Mouse (Mus musculus) midbrain, embryonic 11.5 days (tissue): Measurements from ENCODE around the gene Snrpf. TPM values are rescaled to one million over a fixed set of nuclear protein-coding genes. Genes with fewer than 3 reads are reported as not detected.

Experiments
- ATAC-seq: fragments of 200-750 bp; cut with Nextera tagmentation; 2 replicates; pipeline ENCODE4 v1.8.0; 2017; ENCODE audit warnings: moderate TSS enrichment, moderate library complexity; ENCODE audit not compliant: low FRiP score
- DNase-seq: peaks from one replicate; pipeline ENCODE4 v3.0.0; 2015; ENCODE audit warnings: low spot score; ENCODE audit errors: missing footprints
- H3K27ac ChIP-seq: fragments of 300-500 bp; sonication (generic); 2 replicates; pipeline ENCODE4 v1.5.1; 2014; ENCODE audit warnings: low read depth, low read length
- H3K27me3 ChIP-seq: fragments of 300-500 bp; sonication (generic); 2 replicates; pipeline ENCODE4 v1.6.1; 2014; ENCODE audit warnings: mild to moderate bottlenecking, low read length, moderate library complexity, mixed read lengths; ENCODE audit not compliant: control insufficient read depth, insufficient read depth
- H3K36me3 ChIP-seq: fragments of 300-500 bp; sonication (generic); 2 replicates; pipeline ENCODE4 v1.6.1; 2014; ENCODE audit warnings: mild to moderate bottlenecking, low read length, moderate library complexity, mixed read lengths; ENCODE audit not compliant: control insufficient read depth, insufficient read depth
- H3K4me1 ChIP-seq: fragments of 300-500 bp; sonication (generic); 2 replicates; pipeline ENCODE4 v1.6.1; 2014; ENCODE audit warnings: low read length; ENCODE audit not compliant: control insufficient read depth, insufficient read depth
- H3K4me2 ChIP-seq: fragments of 300-500 bp; sonication (generic); 2 replicates; pipeline ENCODE4 v1.6.1; 2014; ENCODE audit warnings: mild to moderate bottlenecking, moderate library complexity
- H3K4me3 ChIP-seq: fragments of 300-500 bp; sonication (generic); 2 replicates; pipeline ENCODE4 v1.5.1; 2014; ENCODE audit warnings: low read depth, low read length
- H3K9ac ChIP-seq: fragments of 300-500 bp; sonication (generic); 2 replicates; pipeline ENCODE4 v1.6.1; 2014; ENCODE audit warnings: low read length
- H3K9me3 ChIP-seq: fragments of 300-500 bp; sonication (generic); 2 replicates; pipeline ENCODE4 v1.6.1; 2016; ENCODE audit warnings: low read length; ENCODE audit not compliant: control insufficient read depth
- WGBS: fragments of 180-500 bp; shearing (Covaris S2); extraction: QIAGEN DNeasy Blood & Tissue Kit; methylation state at CpG from one replicate; pipeline ENCODE4 v1.1.7; 2014; 5-methylcytosine and 5-hydroxymethylcytosine counted together
- polyA plus RNA-seq: library from polyadenylated mRNA; unstranded; fragments of >200 nt; fragmentation: Nextera tagmentation; extraction: Ambion mirVana; gene quantifications from 2 replicates; pipeline ENCODE4 v1.2.1, GENCODE M21; 2014

Snrpf gene
- polyA plus RNA-seq, 1 experiment from 2014 or later: 150 TPM

- Histone ChIP-seq H3K9ac (no peak overlapping the region), H3K4me3 (no peak overlapping the region), H3K27ac (no peak overlapping the region), H3K36me3 (no peaks in the 10 kb centered on the region), H3K9me3 (no peaks in the 10 kb centered on the region), H3K4me1 (peaks cover 4% of the 10 kb centered on the region; the same call in 1 of the 2 replicates), H3K4me2 (no peak overlapping the region), H3K27me3 (no peaks in the 10 kb centered on the region; the same call in 1 of the 2 replicates)
- WGBS: 53% methylated on average over 6 of the region's 6 CpGs
- ATAC-seq (no peak), DNase-seq (no peak)
These were observed 46.3 kb downstream of the Snrpf start for GRCm38 (mm10) chr10:93543176-93543575.

GRCm38 (mm10) chr10:93542356-93542755 lies 47.1 kb downstream of the Snrpf start:
- H3K9me3 ChIP-seq: no peaks in the 10 kb centered on the region
- no peaks in the 10 kb centered on the region; the same call in 1 of the 2 replicates for H3K27me3 ChIP-seq
- H3K27ac ChIP-seq: no peak overlapping the region
- H3K4me2 ChIP-seq: no peak overlapping the region
- no peak overlapping the region for H3K9ac ChIP-seq
- no peaks in the 10 kb centered on the region for H3K36me3 ChIP-seq
- 24% methylated on average over 4 of the region's 4 CpGs for WGBS
- H3K4me1 ChIP-seq: peaks cover 4% of the 10 kb centered on the region; the same call in 1 of the 2 replicates
- ATAC-seq (no peak), DNase-seq (no peak)
- H3K4me3 ChIP-seq: no peak overlapping the region

- Histone ChIP-seq H3K27ac (no peak overlapping the region), H3K4me2 (no peak overlapping the region), H3K36me3 (no peaks in the 10 kb centered on the region), H3K27me3 (no peaks in the 10 kb centered on the region; the same call in 1 of the 2 replicates), H3K9me3 (no peaks in the 10 kb centered on the region), H3K9ac (no peak overlapping the region), H3K4me3 (no peak overlapping the region), H3K4me1 (peaks cover 4% of the 10 kb centered on the region; the same call in 1 of the 2 replicates)
- no peak for DNase-seq
- 92% methylated on average over 1 of the region's 1 CpGs for WGBS
- ATAC-seq: no peak
These were observed 47.9 kb downstream of the Snrpf start for GRCm38 (mm10) chr10:93541585-93541984.

- no peaks in the 10 kb centered on the region for H3K9me3 ChIP-seq
- peaks cover 4% of the 10 kb centered on the region; the same call in 1 of the 2 replicates for H3K4me1 ChIP-seq
- ATAC-seq (peak; percentile 43; the same call in 1 of the 2 replicates), DNase-seq (no peak)
- H3K36me3 ChIP-seq: no peaks in the 10 kb centered on the region
- peak within 1 kb of the TSS; percentile 31 for H3K4me3 ChIP-seq
- no peaks in the 10 kb centered on the region; the same call in 1 of the 2 replicates for H3K27me3 ChIP-seq
- 75% methylated on average over 17 of the region's 17 CpGs for WGBS
- H3K9ac ChIP-seq: peak within 1 kb of the TSS; percentile 54
- H3K4me2 ChIP-seq: peak within 1 kb of the TSS; percentile 59
- no peak within 1 kb of the TSS for H3K27ac ChIP-seq
These were observed 48.9 kb downstream of the Snrpf start, which contains the start of gene Ccdc38 for GRCm38 (mm10) chr10:93540431-93541210. Gene Ccdc38, plus strand, starts transcription at chr10:93540632.

DNA sequence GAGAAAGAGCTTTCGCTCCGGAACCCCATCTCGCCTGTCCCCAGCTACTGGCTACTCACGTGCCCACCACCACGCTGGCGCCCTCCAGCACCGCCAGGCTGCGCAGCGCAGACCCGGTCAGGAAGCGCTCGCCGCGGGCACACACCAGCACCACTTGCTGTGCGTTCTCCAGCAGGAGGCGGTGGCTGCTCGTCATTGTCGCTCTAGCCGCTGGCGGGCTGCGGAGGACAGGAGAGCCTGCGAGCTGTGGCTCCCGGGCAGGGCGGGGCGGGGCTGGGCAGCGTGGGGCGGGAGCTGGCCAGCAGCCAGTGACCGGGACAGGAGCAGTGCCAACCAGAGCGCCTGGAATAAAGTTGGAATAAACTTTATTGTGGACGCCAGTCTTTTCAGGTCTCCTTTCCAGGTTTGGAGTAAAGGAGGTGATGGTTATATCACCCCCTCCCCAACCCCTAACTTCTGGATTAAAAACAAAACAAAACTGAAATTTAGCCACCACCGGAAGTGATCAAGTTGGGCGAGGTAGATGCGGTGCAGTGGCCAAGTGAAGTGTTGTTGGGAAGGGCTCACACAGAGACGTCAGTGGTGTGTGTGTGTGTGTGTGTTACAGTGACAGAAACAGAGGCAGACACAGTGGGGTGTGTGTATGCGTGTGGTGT lies 49.6 kb downstream of the Snrpf start, which contains the start of gene Amdhd1:
Gene Amdhd1 (minus strand): TSS at position 259 of the 656 bp plus-strand sequence.
- DNase-seq (peak; percentile 93), ATAC-seq (peak; percentile 95)
- Histone ChIP-seq H3K36me3 (no peaks in the 10 kb centered on the region), H3K27ac (no peak within 1 kb of the TSS), H3K9ac (peak within 1 kb of the TSS; percentile 54), H3K4me3 (peak within 1 kb of the TSS; percentile 31), H3K27me3 (no peaks in the 10 kb centered on the region; the same call in 1 of the 2 replicates), H3K4me1 (peaks cover 4% of the 10 kb centered on the region; the same call in 1 of the 2 replicates), H3K9me3 (no peaks in the 10 kb centered on the region), H3K4me2 (peak within 1 kb of the TSS; percentile 59)
- WGBS: 4% methylated on average over 35 of the region's 35 CpGs

DNA sequence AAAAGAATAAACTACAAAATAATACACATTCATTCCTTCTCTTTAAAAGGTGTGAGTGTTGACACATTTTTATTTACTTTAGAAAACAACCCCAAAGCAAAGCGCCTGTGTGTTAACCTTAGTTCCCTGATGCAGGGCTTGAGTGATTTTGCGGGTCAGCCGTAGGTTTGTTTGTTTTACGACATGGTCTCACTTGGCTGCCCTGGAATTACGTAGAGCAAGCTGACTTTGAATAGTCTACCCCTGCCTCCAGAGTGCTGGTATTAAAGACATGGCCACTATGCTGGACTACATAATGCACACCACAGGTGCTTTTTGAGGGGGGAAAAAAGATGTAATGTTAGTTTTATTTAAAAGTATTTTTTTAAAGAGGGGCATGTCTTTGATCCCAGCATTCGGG lies 50.7 kb downstream of the Snrpf start:
- DNase-seq: no peak
- ATAC-seq: no peak
- no peak overlapping the region for H3K4me3 ChIP-seq
- no peak overlapping the region for H3K4me2 ChIP-seq
- no peak overlapping the region for H3K27ac ChIP-seq
- H3K9me3 ChIP-seq: no peaks in the 10 kb centered on the region
- H3K27me3 ChIP-seq: no peaks in the 10 kb centered on the region; the same call in 1 of the 2 replicates
- H3K36me3 ChIP-seq: no peaks in the 10 kb centered on the region
- peaks cover 6% of the 10 kb centered on the region; the same call in 1 of the 2 replicates for H3K4me1 ChIP-seq
- 49% methylated on average over 6 of the region's 6 CpGs for WGBS
- H3K9ac ChIP-seq: no peak overlapping the region

GRCm38 (mm10) chr10:93538287-93538686 lies 51.2 kb downstream of the Snrpf start:
- Histone ChIP-seq H3K9me3 (no peaks in the 10 kb centered on the region), H3K27ac (no peak overlapping the region), H3K9ac (no peak overlapping the region), H3K4me1 (peaks cover 6% of the 10 kb centered on the region; the same call in 1 of the 2 replicates), H3K27me3 (no peaks in the 10 kb centered on the region; the same call in 1 of the 2 replicates), H3K4me2 (no peak overlapping the region), H3K4me3 (no peak overlapping the region), H3K36me3 (no peaks in the 10 kb centered on the region)
- DNase-seq: no peak
- WGBS: 98% methylated on average over 2 of the region's 2 CpGs
- ATAC-seq: no peak
